Mouse (Mus musculus) liver, postnatal 0 days (tissue): ENCODE results near the gene Magee1.

Experiments
- CTCF ChIP-seq: sonication (generic); IDR thresholded peaks from 2 replicates; pipeline ENCODE4 v1.5.1; 2016; ENCODE audit warnings: antibody characterized with exemption, low read depth
- EP300 ChIP-seq: IDR thresholded peaks from 2 replicates; pipeline ENCODE4 v1.6.1; 2016; ENCODE audit warnings: antibody characterized with exemption, low read depth, mild to moderate bottlenecking

- TF ChIP-seq EP300 (no peak), CTCF (no peak)
These were observed at the start of gene Magee1 for GRCm38 (mm10) chrX:105120275-105121226.
